Mouse (Mus musculus) embryonic facial prominence, embryonic 10.5 days (tissue): ENCODE data around the gene Idh3a. TPM values are rescaled to one million over a fixed set of nuclear protein-coding genes. Genes with fewer than 3 reads are reported as not detected.
A peak's percentile ranks its signal among the peaks of the same experiment; 100 is the strongest.

Experiments used
- DNase-seq: peaks from one replicate; pipeline ENCODE4 v3.0.0-alpha.2; 2017; ENCODE audit warnings: low spot score
- H3K27ac ChIP-seq: fragments of 300-500 bp; sonication (generic); replicated peaks from 2 replicates; pipeline ENCODE4 v1.5.1; 2016; ENCODE audit warnings: mild to moderate bottlenecking
- H3K27me3 ChIP-seq: fragments of 300-500 bp; sonication (generic); replicated peaks from 2 replicates; pipeline ENCODE4 v1.6.1; 2016; ENCODE audit warnings: low read depth, mild to moderate bottlenecking; ENCODE audit not compliant: poor library complexity, severe bottlenecking
- H3K36me3 ChIP-seq: fragments of 300-500 bp; sonication (generic); replicated peaks from 2 replicates; pipeline ENCODE4 v1.6.1; 2016; ENCODE audit warnings: mild to moderate bottlenecking, moderate library complexity
- H3K4me1 ChIP-seq: fragments of 300-500 bp; sonication (generic); 2 replicates; pipeline ENCODE4 v1.6.1; 2016
- H3K4me3 ChIP-seq: fragments of 300-500 bp; sonication (generic); 2 replicates; pipeline ENCODE4 v1.5.1; 2016; ENCODE audit warnings: mild to moderate bottlenecking, moderate library complexity
- H3K9me3 ChIP-seq: fragments of 300-500 bp; sonication (generic); 2 replicates; pipeline ENCODE4 v1.6.1; 2016; ENCODE audit warnings: mild to moderate bottlenecking
- WGBS: fragments of 180-500 bp; shearing (Covaris S2); methylation state at CpG from one replicate; pipeline ENCODE4 v1.1.7; 2016; 5-methylcytosine and 5-hydroxymethylcytosine counted together
- polyA plus RNA-seq: library from polyadenylated mRNA; unstranded; fragments of >200 nt; fragmentation: Nextera tagmentation; extraction: Ambion mirVana; gene quantifications from 2 replicates; pipeline ENCODE4 v1.2.1, GENCODE M21; 2016

The Idh3a gene
- polyA plus RNA-seq, 1 experiment from 2014 or later = 119 TPM

- DNase-seq = no peak
- Histone ChIP-seq H3K9me3 (no peaks in the 10 kb centered on the region), H3K27ac (no peak overlapping the region), H3K4me3 (no peak overlapping the region), H3K36me3 (peaks cover 82% of the 10 kb centered on the region), H3K27me3 (no peaks in the 10 kb centered on the region), H3K4me1 (no peaks in the 10 kb centered on the region)
- 84% methylated on average over 2 of the region's 2 CpGs for WGBS
Measured at GRCm38 (mm10) chr9:54602386-54602785, 16.3 kb downstream of the Idh3a start.

- no peak overlapping the region for H3K27ac ChIP-seq
- no peak overlapping the region for H3K4me3 ChIP-seq
- no peaks in the 10 kb centered on the region for H3K27me3 ChIP-seq
- 84% methylated on average over 7 of the region's 7 CpGs for WGBS
- peaks cover 77% of the 10 kb centered on the region for H3K36me3 ChIP-seq
- H3K9me3 ChIP-seq = no peaks in the 10 kb centered on the region
- no peaks in the 10 kb centered on the region for H3K4me1 ChIP-seq
- DNase-seq = no peak
Measured at GRCm38 (mm10) chr9:54602916-54603315, 16.8 kb downstream of the Idh3a start.

GRCm38 (mm10) chr9:54604131-54604654 is 18.1 kb downstream of the Idh3a start:
- DNase-seq = no peak
- no peak overlapping the region for H3K4me3 ChIP-seq
- peaks cover 64% of the 10 kb centered on the region for H3K36me3 ChIP-seq
- 79% methylated on average over 5 of the region's 5 CpGs for WGBS
- H3K27ac ChIP-seq = no peak overlapping the region
- no peaks in the 10 kb centered on the region for H3K27me3 ChIP-seq
- no peaks in the 10 kb centered on the region for H3K4me1 ChIP-seq
- no peaks in the 10 kb centered on the region for H3K9me3 ChIP-seq

GRCm38 (mm10) chr9:54604886-54605285 is 18.8 kb downstream of the Idh3a start:
- peak; percentile 55 for DNase-seq

GRCm38 (mm10) chr9:54612781-54613191 is 26.7 kb downstream of the Idh3a start:
- Histone ChIP-seq H3K4me3 (no peak overlapping the region), H3K36me3 (no peaks in the 10 kb centered on the region), H3K27me3 (no peaks in the 10 kb centered on the region), H3K9me3 (no peaks in the 10 kb centered on the region), H3K27ac (no peak overlapping the region), H3K4me1 (no peaks in the 10 kb centered on the region)
- no peak for DNase-seq
- 83% methylated on average over 5 of the region's 5 CpGs for WGBS

More at GRCm38 (mm10) chr9:54604886-54605285, 18.8 kb downstream of the Idh3a start:
- Histone ChIP-seq H3K4me3 (no peak overlapping the region), H3K36me3 (peaks cover 58% of the 10 kb centered on the region), H3K4me1 (no peaks in the 10 kb centered on the region), H3K27me3 (no peaks in the 10 kb centered on the region), H3K9me3 (no peaks in the 10 kb centered on the region), H3K27ac (no peak overlapping the region)
- WGBS = 57% methylated on average over 4 of the region's 4 CpGs

GRCm38 (mm10) chr9:54614182-54614850 is 28.2 kb downstream of the Idh3a start:
- WGBS = 71% methylated on average over 13 of the region's 13 CpGs
- H3K27me3 ChIP-seq = no peaks in the 10 kb centered on the region
- H3K4me1 ChIP-seq = no peaks in the 10 kb centered on the region
- H3K36me3 ChIP-seq = no peaks in the 10 kb centered on the region
- no peak overlapping the region for H3K4me3 ChIP-seq
- no peak overlapping the region for H3K27ac ChIP-seq
- no peaks in the 10 kb centered on the region for H3K9me3 ChIP-seq
- DNase-seq = peak; percentile 22

GRCm38 (mm10) chr9:54627240-54627639 is 41.1 kb downstream of the Idh3a start:
- Histone ChIP-seq H3K27ac (no peak overlapping the region), H3K27me3 (no peaks in the 10 kb centered on the region), H3K9me3 (no peaks in the 10 kb centered on the region), H3K4me1 (0 out of 2 replicates have a peak, but pooled peaks cover 3% of the 10 kb centered on the region), H3K36me3 (no peaks in the 10 kb centered on the region), H3K4me3 (no peak overlapping the region)
- WGBS = 88% methylated on average over 5 of the region's 5 CpGs
- no peak for DNase-seq

- no peak overlapping the region for H3K4me3 ChIP-seq
- DNase-seq = no peak
- H3K27ac ChIP-seq = no peak overlapping the region
- 0 out of 2 replicates have a peak, but pooled peaks cover 3% of the 10 kb centered on the region for H3K4me1 ChIP-seq
- H3K36me3 ChIP-seq = no peaks in the 10 kb centered on the region
- 92% methylated on average over 4 of the region's 4 CpGs for WGBS
- no peaks in the 10 kb centered on the region for H3K27me3 ChIP-seq
- H3K9me3 ChIP-seq = no peaks in the 10 kb centered on the region
Measured at GRCm38 (mm10) chr9:54628752-54629151, 42.6 kb downstream of the Idh3a start.

GRCm38 (mm10) chr9:54629613-54630261 is 43.6 kb downstream of the Idh3a start:
- H3K27ac ChIP-seq = no peak overlapping the region
- H3K27me3 ChIP-seq = no peaks in the 10 kb centered on the region
- no peak overlapping the region for H3K4me3 ChIP-seq
- no peaks in the 10 kb centered on the region for H3K9me3 ChIP-seq
- DNase-seq = peak; percentile 12
- WGBS = 78% methylated on average over 5 of the region's 5 CpGs
- no peaks in the 10 kb centered on the region for H3K4me1 ChIP-seq
- H3K36me3 ChIP-seq = no peaks in the 10 kb centered on the region

GRCm38 (mm10) chr9:54630905-54631304 is 44.8 kb downstream of the Idh3a start:
- Histone ChIP-seq H3K9me3 (no peaks in the 10 kb centered on the region), H3K27ac (no peak overlapping the region), H3K4me3 (no peak overlapping the region), H3K36me3 (no peaks in the 10 kb centered on the region), H3K4me1 (no peaks in the 10 kb centered on the region), H3K27me3 (no peaks in the 10 kb centered on the region)
- no peak for DNase-seq

GRCm38 (mm10) chr9:54633401-54633800 is 47.3 kb downstream of the Idh3a start:
- DNase-seq = no peak
- Histone ChIP-seq H3K27ac (no peak overlapping the region), H3K36me3 (no peaks in the 10 kb centered on the region), H3K4me3 (no peak overlapping the region), H3K27me3 (no peaks in the 10 kb centered on the region), H3K9me3 (no peaks in the 10 kb centered on the region), H3K4me1 (no peaks in the 10 kb centered on the region)
- 85% methylated on average over 2 of the region's 2 CpGs for WGBS

GRCm38 (mm10) chr9:54637510-54638314 is 51.6 kb downstream of the Idh3a start:
- Histone ChIP-seq H3K27me3 (no peaks in the 10 kb centered on the region), H3K4me1 (peaks cover 5% of the 10 kb centered on the region; the same call in 1 of the 2 replicates), H3K9me3 (no peaks in the 10 kb centered on the region), H3K36me3 (no peaks in the 10 kb centered on the region), H3K27ac (no peak overlapping the region), H3K4me3 (no peak overlapping the region)
- WGBS = 65% methylated on average over 5 of the region's 5 CpGs
- DNase-seq = no peak
